Mouse (Mus musculus) stomach, postnatal 0 days (tissue): Measurements from ENCODE around the gene Cox17. TPM values are rescaled to one million over a fixed set of nuclear protein-coding genes. Genes with fewer than 3 reads are reported as not detected.

Experiments
- ATAC-seq: fragments of 200-750 bp; cut with Nextera tagmentation; 2 replicates; pipeline ENCODE4 v1.8.0; 2017; ENCODE audit not compliant: low FRiP score, low TSS enrichment
- DNase-seq: peaks from one replicate; pipeline ENCODE4 v3.0.0-alpha.2; 2016; ENCODE audit warnings: low spot score
- H3K27ac ChIP-seq: fragments of 300-500 bp; sonication (generic); replicated peaks from 2 replicates; pipeline ENCODE4 v1.5.1; 2014; ENCODE audit warnings: mild to moderate bottlenecking, control low read depth
- H3K27me3 ChIP-seq: fragments of 300-500 bp; sonication (generic); 2 replicates; pipeline ENCODE4 v1.6.1; 2014; ENCODE audit warnings: low read length; ENCODE audit not compliant: control insufficient read depth, insufficient read depth
- H3K36me3 ChIP-seq: fragments of 300-500 bp; sonication (generic); 2 replicates; pipeline ENCODE4 v1.6.1; 2014; ENCODE audit warnings: low read length, mixed read lengths; ENCODE audit not compliant: control insufficient read depth, insufficient read depth
- H3K4me1 ChIP-seq: fragments of 300-500 bp; sonication (generic); replicated peaks from 2 replicates; pipeline ENCODE4 v1.6.1; 2014; ENCODE audit warnings: antibody characterized with exemption; ENCODE audit not compliant: control insufficient read depth, insufficient read depth
- H3K4me2 ChIP-seq: fragments of 300-500 bp; sonication (generic); replicated peaks from 2 replicates; pipeline ENCODE4 v1.6.1; 2014; ENCODE audit warnings: low read depth, mild to moderate bottlenecking, control low read depth, moderate library complexity
- H3K4me3 ChIP-seq: fragments of 300-500 bp; sonication (generic); 2 replicates; pipeline ENCODE4 v1.5.1; 2014; ENCODE audit warnings: low read depth, low read length, control low read depth
- H3K9ac ChIP-seq: fragments of 300-500 bp; sonication (generic); 2 replicates; pipeline ENCODE4 v1.6.1; 2014; ENCODE audit warnings: mild to moderate bottlenecking, low read length, control low read depth, mixed read lengths
- H3K9me3 ChIP-seq: fragments of 300-500 bp; sonication (generic); 2 replicates; pipeline ENCODE4 v1.6.1; 2016; ENCODE audit warnings: low read length; ENCODE audit not compliant: control insufficient read depth
- CTCF ChIP-seq: IDR thresholded peaks from 2 replicates; pipeline ENCODE4 v1.5.1; 2016; ENCODE audit warnings: antibody characterized with exemption, low read depth, mild to moderate bottlenecking, moderate library complexity
- EP300 ChIP-seq: optimal IDR thresholded peaks from 2 replicates; pipeline ENCODE3; 2016; ENCODE audit warnings: antibody characterized with exemption
- WGBS: fragments of 180-500 bp; shearing (Covaris S2); extraction: QIAGEN DNeasy Blood & Tissue Kit; methylation state at CpG from one replicate; pipeline ENCODE4 v1.1.7; 2014; 5-methylcytosine and 5-hydroxymethylcytosine counted together
- polyA plus RNA-seq: library from polyadenylated mRNA; unstranded; fragments of >200 nt; fragmentation: Nextera tagmentation; extraction: Ambion mirVana; gene quantifications from 2 replicates; pipeline ENCODE4 v1.2.1, GENCODE M21; 2015

The Cox17 gene
- polyA plus RNA-seq, 1 experiment from 2014 or later: 327 TPM

GRCm38 (mm10) chr16:38307221-38307605, 39.6 kb upstream of the Cox17 start:
- 47% methylated on average over 5 of the region's 5 CpGs for WGBS
- Histone ChIP-seq H3K9me3 (no peaks in the 10 kb centered on the region), H3K4me1 (no peaks in the 10 kb centered on the region), H3K9ac (no peak overlapping the region), H3K36me3 (no peaks in the 10 kb centered on the region), H3K27ac (no peak overlapping the region), H3K4me2 (no peak overlapping the region), H3K27me3 (no peaks in the 10 kb centered on the region), H3K4me3 (no peak overlapping the region)
- DNase-seq (no peak), ATAC-seq (no peak)
- TF ChIP-seq EP300 (no peak), CTCF (no peak)

- no peaks in the 10 kb centered on the region for H3K9me3 ChIP-seq
- no peaks in the 10 kb centered on the region for H3K27me3 ChIP-seq
- no peak overlapping the region for H3K27ac ChIP-seq
- WGBS: 47% methylated on average over 7 of the region's 7 CpGs
- no peaks in the 10 kb centered on the region for H3K4me1 ChIP-seq
- DNase-seq (no peak), ATAC-seq (no peak)
- TF ChIP-seq EP300 (no peak), CTCF (no peak)
- no peak overlapping the region for H3K4me3 ChIP-seq
- no peaks in the 10 kb centered on the region for H3K36me3 ChIP-seq
- no peak overlapping the region for H3K9ac ChIP-seq
- H3K4me2 ChIP-seq: no peak overlapping the region
Observed at GRCm38 (mm10) chr16:38307651-38308050, 39.1 kb upstream of the Cox17 start.

GRCm38 (mm10) chr16:38308195-38308594, 38.6 kb upstream of the Cox17 start:
- no peak overlapping the region for H3K9ac ChIP-seq
- no peaks in the 10 kb centered on the region for H3K36me3 ChIP-seq
- no peak overlapping the region for H3K4me2 ChIP-seq
- no peaks in the 10 kb centered on the region for H3K9me3 ChIP-seq
- H3K27me3 ChIP-seq: no peaks in the 10 kb centered on the region
- H3K4me1 ChIP-seq: no peaks in the 10 kb centered on the region
- ATAC-seq: no peak
- no peak overlapping the region for H3K27ac ChIP-seq
- no peak overlapping the region for H3K4me3 ChIP-seq
- 85% methylated on average over 11 of the region's 11 CpGs for WGBS
- TF ChIP-seq CTCF (no peak), EP300 (no peak)
- no peak for DNase-seq

GRCm38 (mm10) chr16:38318492-38318891, 28.3 kb upstream of the Cox17 start:
- Histone ChIP-seq H3K36me3 (no peaks in the 10 kb centered on the region), H3K4me3 (no peak overlapping the region), H3K9ac (no peak overlapping the region), H3K27me3 (no peaks in the 10 kb centered on the region), H3K9me3 (no peaks in the 10 kb centered on the region), H3K4me1 (no peaks in the 10 kb centered on the region), H3K4me2 (no peak overlapping the region), H3K27ac (no peak overlapping the region)
- WGBS: 74% methylated on average over 9 of the region's 9 CpGs
- ATAC-seq (0 out of 2 replicates have a peak, but pooled peaks have one; percentile 15), DNase-seq (no peak)
- TF ChIP-seq EP300 (no peak), CTCF (no peak)

GRCm38 (mm10) chr16:38319087-38319486, 27.7 kb upstream of the Cox17 start:
- Histone ChIP-seq H3K9ac (no peak overlapping the region), H3K27me3 (no peaks in the 10 kb centered on the region), H3K27ac (no peak overlapping the region), H3K9me3 (no peaks in the 10 kb centered on the region), H3K4me1 (no peaks in the 10 kb centered on the region), H3K4me3 (no peak overlapping the region), H3K4me2 (no peak overlapping the region), H3K36me3 (no peaks in the 10 kb centered on the region)
- WGBS: 90% methylated on average over 4 of the region's 4 CpGs
- TF ChIP-seq EP300 (no peak), CTCF (no peak)
- DNase-seq: no peak
- 0 out of 2 replicates have a peak, but pooled peaks have one; percentile 15 for ATAC-seq

- 31% methylated on average over 17 of the region's 17 CpGs for WGBS
- H3K4me3 ChIP-seq: no peak overlapping the region
Observed at GRCm38 (mm10) chr16:38321452-38321935, 25.3 kb upstream of the Cox17 start.

More at GRCm38 (mm10) chr16:38321452-38321935, 25.3 kb upstream of the Cox17 start:
- no peak overlapping the region for H3K27ac ChIP-seq
- no peaks in the 10 kb centered on the region for H3K4me1 ChIP-seq
- no peaks in the 10 kb centered on the region for H3K36me3 ChIP-seq
- H3K27me3 ChIP-seq: no peaks in the 10 kb centered on the region
- H3K9me3 ChIP-seq: no peaks in the 10 kb centered on the region
- no peak for ATAC-seq
- no peak overlapping the region for H3K4me2 ChIP-seq
- H3K9ac ChIP-seq: no peak overlapping the region
- peak; percentile 49 for DNase-seq
- no peak for TF ChIP-seq EP300
- peak; percentile 79 for TF ChIP-seq CTCF
